Mouse (Mus musculus) embryonic facial prominence, embryonic 11.5 days (tissue): ENCODE measurements at regions not wholly inside any gene's neighbourhood (a gene's known extent, or its start where the extent isn't known, plus 50 kb on each side); places are given as distances from the start of the nearest gene placed in this dataset.

Experiments used
- ATAC-seq: fragments of 200-750 bp; cut with Nextera tagmentation; replicated peaks from 2 replicates; pipeline ENCODE4 v1.8.0; 2017; ENCODE audit warnings: low read depth; ENCODE audit not compliant: insufficient number of reproducible peaks, low FRiP score, low TSS enrichment
- DNase-seq: peaks from one replicate; pipeline ENCODE4 v3.0.0-alpha.2; 2015; ENCODE audit warnings: low spot score
- H3K27ac ChIP-seq: fragments of 300-500 bp; sonication (generic); replicated peaks from 2 replicates; pipeline ENCODE4 v1.5.1; 2014; ENCODE audit warnings: mild to moderate bottlenecking, low read depth, low read length, control low read depth
- H3K27me3 ChIP-seq: fragments of 300-500 bp; sonication (generic); 2 replicates; pipeline ENCODE4 v1.6.1; 2014; ENCODE audit warnings: mild to moderate bottlenecking, low read length, moderate library complexity, mixed read lengths; ENCODE audit not compliant: control insufficient read depth, insufficient read depth
- H3K36me3 ChIP-seq: fragments of 300-500 bp; sonication (generic); replicated peaks from 2 replicates; pipeline ENCODE4 v1.6.1; 2014; ENCODE audit warnings: low read depth, mild to moderate bottlenecking, low read length, moderate library complexity, mixed read lengths; ENCODE audit not compliant: control insufficient read depth, insufficient read depth
- H3K4me1 ChIP-seq: fragments of 300-500 bp; sonication (generic); 2 replicates; pipeline ENCODE4 v1.6.1; 2014; ENCODE audit warnings: low read length, mixed read lengths; ENCODE audit not compliant: control insufficient read depth, insufficient read depth
- H3K4me2 ChIP-seq: fragments of 300-500 bp; sonication (generic); 2 replicates; pipeline ENCODE4 v1.6.1; 2014; ENCODE audit warnings: low read depth, mild to moderate bottlenecking, control low read depth, low read length, moderate library complexity
- H3K4me3 ChIP-seq: fragments of 300-500 bp; sonication (generic); 2 replicates; pipeline ENCODE4 v1.5.1; 2014; ENCODE audit warnings: low read depth, low read length, control low read depth
- H3K9ac ChIP-seq: fragments of 300-500 bp; sonication (generic); replicated peaks from 2 replicates; pipeline ENCODE4 v1.6.1; 2014; ENCODE audit warnings: mild to moderate bottlenecking, control low read depth, low read length
- H3K9me3 ChIP-seq: fragments of 300-500 bp; sonication (generic); replicated peaks from 2 replicates; pipeline ENCODE4 v1.6.1; 2016; ENCODE audit warnings: mild to moderate bottlenecking, low read length, inconsistent platforms, mixed read lengths; ENCODE audit not compliant: control insufficient read depth
- WGBS: fragments of 180-500 bp; shearing (Covaris S2); extraction: QIAGEN DNeasy Blood & Tissue Kit; methylation state at CpG from one replicate; pipeline ENCODE4 v1.1.7; 2014; 5-methylcytosine and 5-hydroxymethylcytosine counted together

- Histone ChIP-seq H3K4me3 (no peak overlapping the region), H3K27ac (no peak overlapping the region), H3K36me3 (no peaks in the 10 kb centered on the region), H3K9me3 (no peaks in the 10 kb centered on the region), H3K27me3 (no peaks in the 10 kb centered on the region), H3K4me1 (no peaks in the 10 kb centered on the region), H3K4me2 (no peak overlapping the region), H3K9ac (no peak overlapping the region)
- DNase-seq (no peak), ATAC-seq (no peak)
- WGBS, result 87% methylated on average over 3 of the region's 3 CpGs
These were observed 123.5 kb upstream of the Kitl start for GRCm38 (mm10) chr10:99891899-99892298.

- Histone ChIP-seq H3K36me3 (no peaks in the 10 kb centered on the region), H3K4me2 (no peak overlapping the region), H3K4me1 (no peaks in the 10 kb centered on the region), H3K9me3 (no peaks in the 10 kb centered on the region), H3K4me3 (no peak overlapping the region), H3K9ac (no peak overlapping the region), H3K27me3 (no peaks in the 10 kb centered on the region), H3K27ac (no peak overlapping the region)
- ATAC-seq, result no peak
- WGBS, result 76% methylated on average over 2 of the region's 2 CpGs
- DNase-seq, result no peak
These were observed 122.4 kb upstream of the Csl start for GRCm38 (mm10) chr10:99881901-99882300.

GRCm38 (mm10) chr10:99879362-99879761, 119.9 kb upstream of the Csl start:
- DNase-seq (no peak), ATAC-seq (no peak)
- Histone ChIP-seq H3K4me2 (no peak overlapping the region), H3K4me3 (no peak overlapping the region), H3K36me3 (no peaks in the 10 kb centered on the region), H3K9me3 (no peaks in the 10 kb centered on the region), H3K27me3 (no peaks in the 10 kb centered on the region), H3K9ac (no peak overlapping the region), H3K4me1 (no peaks in the 10 kb centered on the region), H3K27ac (no peak overlapping the region)
- 55% methylated on average over 5 of the region's 5 CpGs for WGBS

GRCm38 (mm10) chr10:99864711-99865110, 105.3 kb upstream of the Csl start:
- Histone ChIP-seq H3K4me1 (no peaks in the 10 kb centered on the region), H3K27ac (no peak overlapping the region), H3K9me3 (no peaks in the 10 kb centered on the region), H3K36me3 (no peaks in the 10 kb centered on the region), H3K4me2 (no peak overlapping the region), H3K4me3 (no peak overlapping the region), H3K9ac (no peak overlapping the region), H3K27me3 (no peaks in the 10 kb centered on the region)
- 82% methylated on average over 1 of the region's 1 CpGs for WGBS
- ATAC-seq, result no peak
- no peak for DNase-seq

- 42% methylated on average over 10 of the region's 10 CpGs for WGBS
- ATAC-seq (no peak), DNase-seq (peak; percentile 24)
- no peak overlapping the region for H3K4me3 ChIP-seq
- H3K36me3 ChIP-seq, result no peaks in the 10 kb centered on the region
- H3K27ac ChIP-seq, result no peak overlapping the region
- no peaks in the 10 kb centered on the region for H3K4me1 ChIP-seq
- H3K9ac ChIP-seq, result no peak overlapping the region
- H3K27me3 ChIP-seq, result no peaks in the 10 kb centered on the region
- H3K9me3 ChIP-seq, result no peaks in the 10 kb centered on the region
- no peak overlapping the region for H3K4me2 ChIP-seq
These were observed 101.0 kb upstream of the Csl start for GRCm38 (mm10) chr10:99860322-99861089.

- Histone ChIP-seq H3K9me3 (no peaks in the 10 kb centered on the region), H3K4me1 (no peaks in the 10 kb centered on the region), H3K36me3 (no peaks in the 10 kb centered on the region), H3K9ac (no peak overlapping the region), H3K27me3 (no peaks in the 10 kb centered on the region), H3K4me2 (no peak overlapping the region), H3K4me3 (no peak overlapping the region), H3K27ac (no peak overlapping the region)
- WGBS, result 83% methylated on average over 5 of the region's 5 CpGs
- ATAC-seq (no peak), DNase-seq (no peak)
These were observed 84.7 kb upstream of the Csl start for GRCm38 (mm10) chr10:99844110-99844509.

- no peaks in the 10 kb centered on the region for H3K27me3 ChIP-seq
- no peak overlapping the region for H3K4me2 ChIP-seq
- ATAC-seq (no peak), DNase-seq (no peak)
- no peaks in the 10 kb centered on the region for H3K4me1 ChIP-seq
- no peak overlapping the region for H3K27ac ChIP-seq
- no peaks in the 10 kb centered on the region for H3K9me3 ChIP-seq
- 84% methylated on average over 10 of the region's 10 CpGs for WGBS
- H3K4me3 ChIP-seq, result no peak overlapping the region
- no peaks in the 10 kb centered on the region for H3K36me3 ChIP-seq
- no peak overlapping the region for H3K9ac ChIP-seq
These were observed 81.8 kb upstream of the Csl start for GRCm38 (mm10) chr10:99841167-99841843.

GRCm38 (mm10) chr10:99840179-99840876, 80.9 kb upstream of the Csl start:
- WGBS, result 77% methylated on average over 10 of the region's 10 CpGs
- Histone ChIP-seq H3K27ac (no peak overlapping the region), H3K4me1 (no peaks in the 10 kb centered on the region), H3K36me3 (no peaks in the 10 kb centered on the region), H3K4me3 (no peak overlapping the region), H3K9ac (no peak overlapping the region), H3K4me2 (no peak overlapping the region), H3K27me3 (no peaks in the 10 kb centered on the region), H3K9me3 (no peaks in the 10 kb centered on the region)
- ATAC-seq (no peak), DNase-seq (no peak)
